Mouse (Mus musculus) MEL (cell line): ENCODE measurements around the gene Clptm1. TPM values are rescaled to one million over a fixed set of nuclear protein-coding genes. Genes with fewer than 3 reads are reported as not detected.

Experiments
- DNase-seq: peaks from one replicate; pipeline ENCODE4 v3.0.0; 2011; ENCODE audit warnings: low read depth, low spot score
- H3K27ac ChIP-seq: 2 replicates; pipeline ENCODE4 v1.5.1; 2012; ENCODE audit warnings: low read depth, mild to moderate bottlenecking, control low read depth, low read length, moderate library complexity; ENCODE audit not compliant: control insufficient read depth
- H3K27me3 ChIP-seq, 2 experiments: fragments of 150-350 bp in 1 of 2; sonication (generic) in 1 of 2; 2 replicates each; pipeline ENCODE4 v1.6.1; 2012; ENCODE audit warnings: low read length in 2 of 2, mild to moderate bottlenecking in 2 of 2, improper control_type of control experiment in 1 of 2, moderate library complexity in 1 of 2; ENCODE audit not compliant: insufficient read depth in 2 of 2, control insufficient read depth in 1 of 2
- H3K36me3 ChIP-seq, 2 experiments: 2 replicates each; pipeline ENCODE4 v1.6.1; 2012 to 2014; ENCODE audit warnings: low read length in 2 of 2, improper control_type of control experiment in 1 of 2, inconsistent platforms in 1 of 2, mild to moderate bottlenecking in 1 of 2; ENCODE audit not compliant: insufficient read depth in 2 of 2, control insufficient read depth in 1 of 2
- H3K4me1 ChIP-seq, 2 experiments: fragments of 150-350 bp in 1 of 2; sonication (generic) in 1 of 2; 2 replicates each; pipeline ENCODE4 v1.6.1; 2012; ENCODE audit warnings: low read length in 2 of 2, improper control_type of control experiment in 1 of 2, mild to moderate bottlenecking in 1 of 2; ENCODE audit not compliant: insufficient read depth in 2 of 2, control insufficient read depth in 1 of 2
- H3K4me3 ChIP-seq, 2 experiments: fragments of 150-350 bp in 1 of 2; sonication (generic) in 1 of 2; 2 replicates each; pipeline ENCODE4 v1.5.1; 2012; ENCODE audit warnings: low read depth in 2 of 2, low read length in 2 of 2, mild to moderate bottlenecking in 2 of 2, moderate library complexity in 2 of 2, control low read depth in 1 of 2, improper control_type of control experiment in 1 of 2; ENCODE audit not compliant: control insufficient read depth in 1 of 2, insufficient read depth in 1 of 2
- H3K79me2 ChIP-seq: 2 replicates; pipeline ENCODE4 v1.6.1; 2012; ENCODE audit warnings: mild to moderate bottlenecking, low read length, moderate library complexity; ENCODE audit not compliant: control insufficient read depth, poor library complexity, insufficient read depth
- H3K9ac ChIP-seq: 2 replicates; pipeline ENCODE4 v1.6.1; 2012; ENCODE audit warnings: low read depth, mild to moderate bottlenecking, control low read depth, low read length, moderate library complexity; ENCODE audit not compliant: control insufficient read depth, poor library complexity, severe bottlenecking
- H3K9me3 ChIP-seq: fragments of 150-350 bp; sonication (generic); replicated peaks from 2 replicates; pipeline ENCODE4 v1.6.1; 2012; ENCODE audit warnings: mild to moderate bottlenecking, low read length, improper control_type of control experiment, moderate library complexity; ENCODE audit not compliant: insufficient read depth
- CHD2 ChIP-seq: IDR thresholded peaks from 2 replicates; pipeline ENCODE4 v1.6.1; 2011; ENCODE audit warnings: low read length, improper control_type of control experiment
- CTCF ChIP-seq, 3 experiments: IDR thresholded peaks in 2 of 3; conservative IDR thresholded peaks in 1 of 3; 2 replicates each; pipeline ENCODE4 v1.5.1; 2011 to 2012; ENCODE audit warnings: low read length in 3 of 3, low read depth in 2 of 3, mild to moderate bottlenecking in 2 of 3, improper control_type of control experiment in 1 of 3, inconsistent platforms in 1 of 3, mixed read lengths in 1 of 3, moderate library complexity in 1 of 3; ENCODE audit not compliant: control insufficient read depth in 1 of 3, insufficient read depth in 1 of 3, poor library complexity in 1 of 3, severe bottlenecking in 1 of 3
- EP300 ChIP-seq, 2 experiments: IDR thresholded peaks; 2 replicates each; pipeline ENCODE4 v1.6.1; 2011; ENCODE audit warnings: improper control_type of control experiment in 2 of 2, low read length in 2 of 2, low read depth in 1 of 2, mild to moderate bottlenecking in 1 of 2
- GABPA ChIP-seq: IDR thresholded peaks from 2 replicates; pipeline ENCODE4 v1.6.1; 2012; ENCODE audit warnings: low read depth, mild to moderate bottlenecking, inconsistent platforms, low read length, improper control_type of control experiment, moderate library complexity
- GATA1 ChIP-seq: IDR thresholded peaks from 2 replicates; pipeline ENCODE4 v1.6.1; 2011; ENCODE audit warnings: low read depth, low read length, improper control_type of control experiment
- HCFC1 ChIP-seq: IDR thresholded peaks from 2 replicates; pipeline ENCODE4 v1.6.1; 2012; ENCODE audit warnings: low read depth, mild to moderate bottlenecking, inconsistent platforms, low read length, improper control_type of control experiment, moderate library complexity
- KAT2A ChIP-seq: conservative IDR thresholded peaks from 2 replicates; pipeline ENCODE4 v1.6.1; 2012; ENCODE audit warnings: low read depth, low read length, improper control_type of control experiment, inconsistent platforms
- MAFK ChIP-seq: IDR thresholded peaks from 2 replicates; pipeline ENCODE4 v1.6.1; 2011; ENCODE audit warnings: low read depth, mild to moderate bottlenecking, low read length, improper control_type of control experiment, borderline replicate concordance
- MAX ChIP-seq: IDR thresholded peaks from 2 replicates; pipeline ENCODE4 v1.6.1; 2011; ENCODE audit warnings: low read length, improper control_type of control experiment
- MAZ ChIP-seq: IDR thresholded peaks from 2 replicates; pipeline ENCODE4 v1.6.1; 2012; ENCODE audit warnings: low read depth, mild to moderate bottlenecking, inconsistent platforms, low read length, improper control_type of control experiment
- MXI1 ChIP-seq: IDR thresholded peaks from 2 replicates; pipeline ENCODE4 v1.6.1; 2011; ENCODE audit warnings: mild to moderate bottlenecking, low read depth, low read length, improper control_type of control experiment
- MYB ChIP-seq: IDR thresholded peaks from 2 replicates; pipeline ENCODE4 v1.6.1; 2011; ENCODE audit warnings: mild to moderate bottlenecking, low read depth, low read length, improper control_type of control experiment
- NELFE ChIP-seq: IDR thresholded peaks from 2 replicates; pipeline ENCODE4 v1.6.1; 2011; ENCODE audit warnings: low read depth, low read length, improper control_type of control experiment
- NRF1 ChIP-seq: IDR thresholded peaks from 2 replicates; pipeline ENCODE4 v1.6.1; 2014; ENCODE audit warnings: low read depth, mild to moderate bottlenecking, inconsistent platforms, low read length, improper control_type of control experiment, moderate library complexity; ENCODE audit not compliant: poor library complexity, insufficient read depth, severe bottlenecking
- POLR2A ChIP-seq, 2 experiments: IDR thresholded peaks; 2 replicates each; pipeline ENCODE4 v1.6.1; 2011 to 2012; ENCODE audit warnings: low read length in 2 of 2, mild to moderate bottlenecking in 2 of 2, control low read depth in 1 of 2, improper control_type of control experiment in 1 of 2, low read depth in 1 of 2, moderate library complexity in 1 of 2; ENCODE audit not compliant: control insufficient read depth in 1 of 2, insufficient read depth in 1 of 2, poor library complexity in 1 of 2
- POLR2AphosphoS2 ChIP-seq: IDR thresholded peaks from 2 replicates; pipeline ENCODE4 v1.6.1; 2011; ENCODE audit warnings: low read length, improper control_type of control experiment
- RAD21 ChIP-seq: IDR thresholded peaks from 2 replicates; pipeline ENCODE4 v1.6.1; 2011; ENCODE audit warnings: mild to moderate bottlenecking, low read depth, low read length, improper control_type of control experiment
- RCOR1 ChIP-seq: IDR thresholded peaks from 2 replicates; pipeline ENCODE4 v1.6.1; 2012; ENCODE audit warnings: low read depth, mild to moderate bottlenecking, inconsistent platforms, low read length, improper control_type of control experiment
- SIN3A ChIP-seq: IDR thresholded peaks from 2 replicates; pipeline ENCODE4 v1.6.1; 2012; ENCODE audit warnings: low read length, improper control_type of control experiment, inconsistent platforms
- TAL1 ChIP-seq: IDR thresholded peaks from 2 replicates; pipeline ENCODE4 v1.6.1; 2012; ENCODE audit warnings: mild to moderate bottlenecking, inconsistent platforms, low read length, moderate library complexity, mixed read lengths
- TBP ChIP-seq: IDR thresholded peaks from 2 replicates; pipeline ENCODE4 v1.8.0; 2011; ENCODE audit warnings: low read depth, low read length, improper control_type of control experiment
- UBTF ChIP-seq: IDR thresholded peaks from 2 replicates; pipeline ENCODE4 v1.6.1; 2012; ENCODE audit warnings: low read depth, mild to moderate bottlenecking, inconsistent platforms, low read length, improper control_type of control experiment, moderate library complexity, borderline replicate concordance; ENCODE audit not compliant: insufficient read depth
- USF1 ChIP-seq: IDR thresholded peaks from 2 replicates; pipeline ENCODE4 v1.6.1; 2014; ENCODE audit warnings: low read depth, mild to moderate bottlenecking, inconsistent platforms, low read length, improper control_type of control experiment, moderate library complexity
- USF2 ChIP-seq, 2 experiments: IDR thresholded peaks; 2 replicates each; pipeline ENCODE4 v1.6.1; 2011 to 2012; ENCODE audit warnings: improper control_type of control experiment in 2 of 2, low read length in 2 of 2, borderline replicate concordance in 1 of 2, inconsistent platforms in 1 of 2, low read depth in 1 of 2, mild to moderate bottlenecking in 1 of 2; ENCODE audit not compliant: insufficient read depth in 1 of 2
- ZKSCAN1 ChIP-seq: IDR thresholded peaks from 2 replicates; pipeline ENCODE4 v1.6.1; 2012; ENCODE audit warnings: low read depth, mild to moderate bottlenecking, inconsistent platforms, low read length, improper control_type of control experiment, moderate library complexity
- ZMIZ1 ChIP-seq: IDR thresholded peaks from 2 replicates; pipeline ENCODE4 v1.6.1; 2012; ENCODE audit warnings: low read depth, mild to moderate bottlenecking, inconsistent platforms, low read length, improper control_type of control experiment, moderate library complexity
- ZNF384 ChIP-seq: IDR thresholded peaks from 2 replicates; pipeline ENCODE4 v1.6.1; 2012; ENCODE audit warnings: low read depth, mild to moderate bottlenecking, inconsistent platforms, low read length, improper control_type of control experiment
- polyA plus RNA-seq, 2 experiments: library from polyadenylated mRNA; stranded (reverse) in 1 of 2; unstranded in 1 of 2; fragments of >175 nt in 1 of 2; fragments of >200 nt in 1 of 2; gene quantifications; 2 replicates each; pipeline versions ENCODE4 v1.2.1 to v1.2.4; 2012; ENCODE audit warnings: low replicate concordance in 2 of 2, low read depth in 1 of 2; ENCODE audit not compliant: insufficient read length in 2 of 2, insufficient read depth in 1 of 2, missing spikeins in 1 of 2
- total RNA-seq: library from RNA; depleted of rRNA; stranded (reverse); fragments of 300-350 nt; gene quantifications from 2 replicates; pipeline ENCODE4 v1.2.3, GENCODE M21; 2012

Gene Clptm1
- total and polyA plus RNA-seq, 3 experiments: 58.5 to 102 (median 62.4) TPM

DNA sequence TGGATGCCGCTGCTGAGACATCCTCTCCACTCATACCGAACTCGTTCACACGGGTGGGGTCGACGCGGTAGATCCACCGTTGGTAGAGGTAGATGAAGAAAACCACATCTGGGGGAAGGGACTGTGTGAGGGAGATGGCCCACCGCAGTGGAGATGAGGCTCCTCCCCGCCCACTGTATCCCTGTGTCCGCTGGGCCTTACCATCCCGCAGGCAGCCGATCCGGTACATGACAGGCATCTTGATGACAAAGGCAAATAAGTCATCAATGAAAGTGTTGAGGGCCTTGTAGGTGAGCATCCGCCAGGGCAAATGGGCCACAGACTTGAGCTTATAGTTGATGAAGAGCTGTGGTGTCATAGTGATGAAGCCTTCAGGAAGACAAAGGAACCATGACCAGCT lies 31.0 kb downstream of the Clptm1 start:
- peaks cover 4 to 9% of the 10 kb centered on the region in 2 experiments for H3K36me3 ChIP-seq

DNA sequence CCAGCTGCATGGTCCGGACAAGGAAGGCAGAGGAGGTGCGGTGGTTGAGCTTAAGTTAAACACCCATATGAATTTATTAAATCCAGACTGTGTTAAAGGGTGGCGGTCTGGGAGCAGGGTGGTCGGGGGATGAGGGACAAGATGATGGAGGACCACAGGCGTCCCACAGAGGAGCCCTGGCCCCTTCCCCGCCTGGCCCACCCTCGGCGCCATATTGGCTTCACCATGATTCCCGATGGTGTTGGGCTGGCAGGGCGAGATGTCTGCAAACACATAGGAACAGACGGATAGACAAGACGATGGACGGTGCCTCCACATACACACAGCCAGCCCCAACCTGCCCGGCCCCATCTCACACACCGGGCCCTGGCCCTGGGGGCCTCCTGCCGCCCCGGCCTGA lies 31.6 kb downstream of the Clptm1 start:
- H3K79me2 ChIP-seq: no peaks in the 10 kb centered on the region; the same call in 1 of the 2 replicates
- H3K27ac ChIP-seq: no peak overlapping the region
- no peaks in the 10 kb centered on the region for H3K27me3 ChIP-seq
- peaks cover 3 to 9% of the 10 kb centered on the region in 2 experiments for H3K36me3 ChIP-seq
- no peak for TF ChIP-seq MAX
- no peak for TF ChIP-seq RAD21
- no peak for TF ChIP-seq GABPA
- no peak for TF ChIP-seq SIN3A
- no peak for TF ChIP-seq UBTF
- no peak for TF ChIP-seq GATA1
- TF ChIP-seq NRF1: no peak
- TF ChIP-seq POLR2AphosphoS2: no peak
- no peak for TF ChIP-seq USF2 (IDR thresholded peaks at IDR 0.05; ENCODE audit: borderline replicate concordance in 1 of 2, insufficient read depth in 1 of 2, low read depth in 1 of 2, low read length in 2 of 2)
- TF ChIP-seq MAZ: no peak
- no peak for TF ChIP-seq MXI1
- TF ChIP-seq USF1: no peak
- no peak for TF ChIP-seq HCFC1
- TF ChIP-seq RCOR1: no peak
- no peak for TF ChIP-seq EP300 (IDR thresholded peaks at IDR 0.05; ENCODE audit: low read depth in 1 of 2, low read length in 2 of 2)
- TF ChIP-seq MYB: no peak
- no peak for TF ChIP-seq TAL1
- TF ChIP-seq NELFE: no peak
- no peak for TF ChIP-seq ZMIZ1
- DNase-seq: no peak
- no peak overlapping the region for H3K9ac ChIP-seq
- H3K9me3 ChIP-seq: no peaks in the 10 kb centered on the region
- H3K4me3 ChIP-seq: no peak overlapping the region
- peaks cover 4 to 10% of the 10 kb centered on the region in 2 experiments for H3K4me1 ChIP-seq

More for the DNA sequence above, 31.0 kb downstream of the Clptm1 start:
- Histone ChIP-seq H3K9me3 (no peaks in the 10 kb centered on the region), H3K9ac (no peak overlapping the region), H3K27me3 (no peaks in the 10 kb centered on the region), H3K27ac (no peak overlapping the region), H3K4me1 (peaks cover 4 to 10% of the 10 kb centered on the region in 2 experiments), H3K4me3 (no peak overlapping the region), H3K79me2 (no peaks in the 10 kb centered on the region; the same call in 1 of the 2 replicates)
- no peak for DNase-seq
- TF ChIP-seq NRF1 (no peak), ZNF384 (no peak), POLR2A (IDR thresholded peaks at IDR 0.05; ENCODE audit: control insufficient read depth in 1 of 2, insufficient read depth in 1 of 2, low read depth in 1 of 2, low read length in 2 of 2, poor library complexity in 1 of 2) (no peak), GATA1 (no peak), CTCF (IDR thresholded peaks at IDR 0.05 in 2 of 3, conservative IDR thresholded peaks at IDR 0.05 in 1 of 3; ENCODE audit: control insufficient read depth in 1 of 3, insufficient read depth in 1 of 3, low read depth in 2 of 3, low read length in 3 of 3, poor library complexity in 1 of 3, severe bottlenecking in 1 of 3) (no peak), EP300 (IDR thresholded peaks at IDR 0.05; ENCODE audit: low read depth in 1 of 2, low read length in 2 of 2) (no peak), CHD2 (no peak), MAFK (no peak), TBP (no peak), ZKSCAN1 (no peak), KAT2A (no peak)
